Mouse (Mus musculus): ENCODE data around the gene Pald1. TPM values are rescaled to one million over a fixed set of nuclear protein-coding genes. Genes with fewer than 3 reads are reported as not detected.

The Pald1 gene
- total and polyA plus RNA-seq, 2 experiments from 2014 or later = 16.8 to 25.2 TPM

- no peak overlapping the region for H3K9ac ChIP-seq (replicated peaks; ENCODE audit: low read length, poor library complexity, severe bottlenecking)
- H3K36me3 ChIP-seq (ENCODE audit: insufficient read depth, low read length) = no peaks in the 10 kb centered on the region
- no peak overlapping the region for H3K27ac ChIP-seq (ENCODE audit: low read depth, low read length)
- no peaks in the 10 kb centered on the region for H3K4me1 ChIP-seq (ENCODE audit: insufficient read depth, low read length)
- no peak for ATAC-seq (ENCODE audit: low FRiP score)
- peak overlapping the region; percentile 98 for H3K4me2 ChIP-seq (ENCODE audit: low read depth, low read length, poor library complexity, severe bottlenecking)
- peaks cover 23% of the 10 kb centered on the region for H3K27me3 ChIP-seq (ENCODE audit: insufficient read depth, low read length)
- no peaks in the 10 kb centered on the region for H3K9me3 ChIP-seq (ENCODE audit: low read length)
- 44% methylated on average over 7 of the region's 7 CpGs for WGBS
- no peak for TF ChIP-seq CTCF (IDR thresholded peaks at IDR 0.05)
- DNase-seq (ENCODE audit: low spot score) = peak; percentile 9
- peak overlapping the region; percentile 50; the same call in 1 of the 2 replicates for H3K4me3 ChIP-seq (ENCODE audit: low read depth, low read length)
Observed at GRCm38 (mm10) chr10:61273844-61274215, 109.5 kb downstream of the Pald1 start.

- DNase-seq (ENCODE audit: low spot score) = peak; percentile 18
- no peaks in the 10 kb centered on the region for H3K9me3 ChIP-seq (ENCODE audit: low read length)
- H3K27me3 ChIP-seq (ENCODE audit: insufficient read depth, low read length) = peaks cover 23% of the 10 kb centered on the region
- no peak within 1 kb of the TSS for H3K27ac ChIP-seq (ENCODE audit: low read depth, low read length)
- H3K4me1 ChIP-seq (ENCODE audit: insufficient read depth, low read length) = no peaks in the 10 kb centered on the region
- peak within 1 kb of the TSS; percentile 60 for H3K9ac ChIP-seq (replicated peaks; ENCODE audit: low read length, poor library complexity, severe bottlenecking)
- no peak for TF ChIP-seq CTCF (IDR thresholded peaks at IDR 0.05)
- peak within 1 kb of the TSS; percentile 98 for H3K4me2 ChIP-seq (ENCODE audit: low read depth, low read length, poor library complexity, severe bottlenecking)
- ATAC-seq (ENCODE audit: low FRiP score) = peak; percentile 32; the same call in 1 of the 2 replicates
- peak within 1 kb of the TSS; percentile 50 for H3K4me3 ChIP-seq (ENCODE audit: low read depth, low read length)
- H3K36me3 ChIP-seq (ENCODE audit: insufficient read depth, low read length) = no peaks in the 10 kb centered on the region
- under 1% methylated on average over 47 of the region's 75 CpGs for whole genome bisulfite sequencing
Observed at GRCm38 (mm10) chr10:61273081-61273843, 110.1 kb downstream of the Pald1 start, which contains the start of gene Adamts14. Adamts14 (minus strand) TSS chr10:61273438.

- 46% methylated on average over 5 of the region's 5 CpGs for WGBS
- peaks cover 23% of the 10 kb centered on the region for H3K27me3 ChIP-seq (ENCODE audit: insufficient read depth, low read length)
- H3K9me3 ChIP-seq (ENCODE audit: low read length) = no peaks in the 10 kb centered on the region
- TF ChIP-seq CTCF (IDR thresholded peaks at IDR 0.05) = no peak
- DNase-seq (ENCODE audit: low spot score) (no peak), ATAC-seq (ENCODE audit: low FRiP score) (no peak)
- H3K4me2 ChIP-seq (ENCODE audit: low read depth, low read length, poor library complexity, severe bottlenecking) = peak overlapping the region; percentile 98
- H3K27ac ChIP-seq (ENCODE audit: low read depth, low read length) = no peak overlapping the region
- H3K4me1 ChIP-seq (ENCODE audit: insufficient read depth, low read length) = no peaks in the 10 kb centered on the region
- H3K9ac ChIP-seq (replicated peaks; ENCODE audit: low read length, poor library complexity, severe bottlenecking) = peak overlapping the region; percentile 60; the same call in 1 of the 2 replicates
- peak overlapping the region; percentile 50 for H3K4me3 ChIP-seq (ENCODE audit: low read depth, low read length)
- H3K36me3 ChIP-seq (ENCODE audit: insufficient read depth, low read length) = no peaks in the 10 kb centered on the region
Observed at GRCm38 (mm10) chr10:61272631-61273030, 110.7 kb downstream of the Pald1 start.

GRCm38 (mm10) chr10:61272089-61272626 lies 111.2 kb downstream of the Pald1 start:
- H3K9me3 ChIP-seq (ENCODE audit: low read length) = no peaks in the 10 kb centered on the region
- H3K27me3 ChIP-seq (ENCODE audit: insufficient read depth, low read length) = peaks cover 23% of the 10 kb centered on the region
- ATAC-seq (ENCODE audit: low FRiP score) = no peak
- H3K4me2 ChIP-seq (ENCODE audit: low read depth, low read length, poor library complexity, severe bottlenecking) = no peak overlapping the region
- 57% methylated on average over 8 of the region's 8 CpGs for WGBS
- no peak for TF ChIP-seq CTCF (IDR thresholded peaks at IDR 0.05)
- no peaks in the 10 kb centered on the region for H3K4me1 ChIP-seq (ENCODE audit: insufficient read depth, low read length)
- no peak overlapping the region for H3K9ac ChIP-seq (replicated peaks; ENCODE audit: low read length, poor library complexity, severe bottlenecking)
- DNase-seq (ENCODE audit: low spot score) = no peak
- H3K4me3 ChIP-seq (ENCODE audit: low read depth, low read length) = no peak overlapping the region
- H3K27ac ChIP-seq (ENCODE audit: low read depth, low read length) = no peak overlapping the region
- H3K36me3 ChIP-seq (ENCODE audit: insufficient read depth, low read length) = no peaks in the 10 kb centered on the region

Other genes starting within 250 kb of the Pald1 start
- gene Sgpl1, start 235.8 kb downstream of the Pald1 start, total RNA-seq (2014; rRNA removed) = 43.9 and 51.8 TPM in 2 replicates
- 30.1 and 30.5 TPM in 2 replicates for gene Sgpl1, start 235.8 kb downstream of the Pald1 start, polyA plus RNA-seq (2015; fragmentation: Nextera tagmentation; extraction: Ambion mirVana)
- 0.11 TPM in 1 of 2 replicates, not detected in the other for gene Tbata, start 211.6 kb downstream of the Pald1 start, total RNA-seq (2014; rRNA removed)
- gene Tbata, start 211.6 kb downstream of the Pald1 start, polyA plus RNA-seq (2015; fragmentation: Nextera tagmentation; extraction: Ambion mirVana) = 0.11 TPM in 1 of 2 replicates, not detected in the other
- 1.1 and 1.6 TPM in 2 replicates for gene Adamts14, start 110.1 kb downstream of the Pald1 start, total RNA-seq (2014; rRNA removed)
- 0.27 and 0.31 TPM in 2 replicates for gene Adamts14, start 110.1 kb downstream of the Pald1 start, polyA plus RNA-seq (2015; fragmentation: Nextera tagmentation; extraction: Ambion mirVana)
- not detected in 2 replicates for gene Prf1, start 85.7 kb downstream of the Pald1 start, total RNA-seq (2014; rRNA removed)
- not detected in 2 replicates for gene Prf1, start 85.7 kb downstream of the Pald1 start, polyA plus RNA-seq (2015; fragmentation: Nextera tagmentation; extraction: Ambion mirVana)
- 0.38 and 0.47 TPM in 2 replicates for gene Nodal, start 34.4 kb upstream of the Pald1 start, total RNA-seq (2014; rRNA removed)
- gene Nodal, start 34.4 kb upstream of the Pald1 start, polyA plus RNA-seq (2015; fragmentation: Nextera tagmentation; extraction: Ambion mirVana) = 0.26 and 0.37 TPM in 2 replicates
- 14.2 and 18.5 TPM in 2 replicates for gene Eif4ebp2, start 69.1 kb upstream of the Pald1 start, total RNA-seq (2014; rRNA removed)
- 24.9 and 27.0 TPM in 2 replicates for gene Eif4ebp2, start 69.1 kb upstream of the Pald1 start, polyA plus RNA-seq (2015; fragmentation: Nextera tagmentation; extraction: Ambion mirVana)
- 11.2 and 15.5 TPM in 2 replicates for gene Lrrc20, start 92.3 kb upstream of the Pald1 start, total RNA-seq (2014; rRNA removed)
- gene Lrrc20, start 92.3 kb upstream of the Pald1 start, polyA plus RNA-seq (2015; fragmentation: Nextera tagmentation; extraction: Ambion mirVana) = 8.1 and 8.3 TPM in 2 replicates
- gene Npffr1, start 212.0 kb upstream of the Pald1 start, total RNA-seq (2014; rRNA removed) = 5.4 and 5.8 TPM in 2 replicates
- gene Npffr1, start 212.0 kb upstream of the Pald1 start, polyA plus RNA-seq (2015; fragmentation: Nextera tagmentation; extraction: Ambion mirVana) = 3.2 and 3.4 TPM in 2 replicates